Mouse (Mus musculus): ENCODE measurements at regions not wholly inside any gene's neighbourhood (a gene's known extent, or its start where the extent isn't known, plus 50 kb on each side); places are given as distances from the start of the nearest gene placed in this dataset.

GRCm38 (mm10) chr13:37533851-37534250, 188.8 kb downstream of the Ly86 start:
- no peak for TF ChIP-seq CTCF (IDR thresholded peaks at IDR 0.05; ENCODE audit: borderline replicate concordance, insufficient read depth, low read length)
- TF ChIP-seq POLR2A (IDR thresholded peaks at IDR 0.05; ENCODE audit: low read depth, low read length) = no peak

Measured in embryonic fibroblast, embryonic 13.5 days (primary cell).